Mouse (Mus musculus): Measurements from ENCODE around the gene Mgll.
A peak's percentile ranks its signal among the peaks of the same experiment; 100 is the strongest.

Gene Mgll

GRCm38 (mm10) chr6:88828206-88829009 lies 104.2 kb downstream of the Mgll start:
- no peak for DNase-seq (ENCODE audit: low spot score in 2 of 2)

- DNase-seq (ENCODE audit: low spot score in 2 of 2), result no peak
Measured at GRCm38 (mm10) chr6:88829579-88829978, 105.4 kb downstream of the Mgll start.

GRCm38 (mm10) chr6:88830112-88830702 lies 106.0 kb downstream of the Mgll start:
- DNase-seq (ENCODE audit: low spot score in 2 of 2), result no peak

- peak; percentile 43 to 56 for DNase-seq (ENCODE audit: low spot score in 2 of 2)
Measured at GRCm38 (mm10) chr6:88831456-88831855, 107.2 kb downstream of the Mgll start.

GRCm38 (mm10) chr6:88832663-88833062 lies 108.5 kb downstream of the Mgll start:
- no peak for DNase-seq (ENCODE audit: low spot score in 2 of 2)

- no peak for DNase-seq (ENCODE audit: low spot score in 2 of 2)
Measured at GRCm38 (mm10) chr6:88833340-88834140, 109.3 kb downstream of the Mgll start.

GRCm38 (mm10) chr6:88835047-88835446 lies 110.8 kb downstream of the Mgll start:
- DNase-seq (ENCODE audit: low spot score in 2 of 2), result peak; percentile 37 to 56

- no peak for DNase-seq (ENCODE audit: low spot score in 2 of 2)
Measured at GRCm38 (mm10) chr6:88836178-88836819, 112.1 kb downstream of the Mgll start.

GRCm38 (mm10) chr6:88837999-88838398 lies 113.8 kb downstream of the Mgll start:
- DNase-seq (ENCODE audit: low spot score in 2 of 2), result no peak

GRCm38 (mm10) chr6:88838613-88839012 lies 114.4 kb downstream of the Mgll start:
- no peak for DNase-seq (ENCODE audit: low spot score in 2 of 2)

- DNase-seq (ENCODE audit: low spot score in 2 of 2), result no peak
Measured at GRCm38 (mm10) chr6:88839135-88839970, 115.1 kb downstream of the Mgll start.

- no peak for DNase-seq (ENCODE audit: low spot score in 2 of 2)
Measured at GRCm38 (mm10) chr6:88840211-88840610, 116.0 kb downstream of the Mgll start.

- DNase-seq (ENCODE audit: low spot score in 2 of 2), result no peak
Measured at GRCm38 (mm10) chr6:88840791-88841513, 116.7 kb downstream of the Mgll start.

GRCm38 (mm10) chr6:88841514-88841780 lies 117.2 kb downstream of the Mgll start:
- no peak for DNase-seq (ENCODE audit: low spot score in 2 of 2)

GRCm38 (mm10) chr6:88841781-88842689 lies 117.8 kb downstream of the Mgll start, which contains the start of gene Abtb1:
TSS of gene Abtb1 (minus strand) at chr6:88841984.
- DNase-seq (ENCODE audit: low spot score in 2 of 2), result peak; percentile 98 to 99

- no peak for DNase-seq (ENCODE audit: low spot score in 2 of 2)
Measured at GRCm38 (mm10) chr6:88842731-88843151, 118.5 kb downstream of the Mgll start.

- DNase-seq (ENCODE audit: low spot score in 2 of 2), result no peak
Measured at GRCm38 (mm10) chr6:88843241-88843640, 119.0 kb downstream of the Mgll start.

- no peak for DNase-seq (ENCODE audit: low spot score in 2 of 2)
Measured at GRCm38 (mm10) chr6:88843781-88844725, 119.8 kb downstream of the Mgll start.

All from spleen, postnatal 14 days (tissue).